Mouse (Mus musculus) lung, postnatal 0 days (tissue): Measurements from ENCODE around the gene Gpr15.

Source experiments
- CTCF ChIP-seq: IDR thresholded peaks from 2 replicates; pipeline ENCODE4 v1.5.1; 2016; ENCODE audit warnings: antibody characterized with exemption, mild to moderate bottlenecking
- EP300 ChIP-seq: IDR thresholded peaks from 2 replicates; pipeline ENCODE4 v1.6.1; 2016; ENCODE audit warnings: antibody characterized with exemption, mild to moderate bottlenecking, control low read depth

DNA sequence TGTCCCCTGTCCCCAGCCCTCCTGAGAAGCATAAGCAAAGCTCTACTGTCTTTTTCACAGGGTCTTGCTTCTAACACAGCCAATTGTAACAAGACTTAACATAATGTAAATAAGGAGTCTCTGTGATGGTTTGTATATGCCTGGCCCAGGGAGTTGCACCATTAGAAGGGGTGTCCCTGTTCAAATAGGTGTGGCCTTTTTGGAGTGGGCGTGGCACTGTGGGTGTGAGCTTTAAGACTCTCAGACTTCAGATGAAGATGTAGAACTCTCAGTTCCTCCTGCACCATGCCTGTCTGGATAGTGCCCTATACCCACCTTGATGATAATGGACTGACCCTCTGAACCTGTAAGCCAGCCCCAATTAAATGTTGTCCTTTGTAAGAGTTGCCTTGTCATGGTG lies 19.9 kb upstream of the Gpr15 start:
- TF ChIP-seq CTCF (no peak), EP300 (no peak)
